Mouse (Mus musculus) kidney, embryonic 16.5 days (tissue): ENCODE data around the gene Lrmda. TPM values are rescaled to one million over a fixed set of nuclear protein-coding genes. Genes with fewer than 3 reads are reported as not detected.

Source experiments
- ATAC-seq: fragments of 200-750 bp; cut with Nextera tagmentation; 2 replicates; pipeline ENCODE4 v1.8.0; 2017; ENCODE audit warnings: moderate TSS enrichment; ENCODE audit not compliant: low FRiP score, low TSS enrichment
- H3K27ac ChIP-seq: fragments of 300-500 bp; sonication (generic); 2 replicates; pipeline ENCODE4 v1.5.1; 2014; ENCODE audit warnings: low read length
- H3K27me3 ChIP-seq: fragments of 300-500 bp; sonication (generic); 2 replicates; pipeline ENCODE4 v1.6.1; 2014; ENCODE audit warnings: low read length, control low read depth, mixed read lengths; ENCODE audit not compliant: insufficient read depth
- H3K36me3 ChIP-seq: fragments of 300-500 bp; sonication (generic); 2 replicates; pipeline ENCODE4 v1.6.1; 2014; ENCODE audit warnings: low read length, control low read depth, mixed read lengths; ENCODE audit not compliant: insufficient read depth
- H3K4me1 ChIP-seq: fragments of 300-500 bp; sonication (generic); 2 replicates; pipeline ENCODE4 v1.6.1; 2014; ENCODE audit warnings: low read length, control low read depth, mixed read lengths; ENCODE audit not compliant: insufficient read depth
- H3K4me2 ChIP-seq: fragments of 300-500 bp; sonication (generic); replicated peaks from 2 replicates; pipeline ENCODE4 v1.6.1; 2014; ENCODE audit warnings: low read depth, low read length
- H3K4me3 ChIP-seq: fragments of 300-500 bp; sonication (generic); 2 replicates; pipeline ENCODE4 v1.5.1; 2014; ENCODE audit warnings: mild to moderate bottlenecking, low read length
- H3K9ac ChIP-seq: fragments of 300-500 bp; sonication (generic); replicated peaks from 2 replicates; pipeline ENCODE4 v1.6.1; 2014; ENCODE audit warnings: low read length
- H3K9me3 ChIP-seq: fragments of 300-500 bp; sonication (generic); 2 replicates; pipeline ENCODE4 v1.6.1; 2016; ENCODE audit warnings: low read length, control low read depth
- WGBS: fragments of 180-500 bp; shearing (Covaris S2); extraction: QIAGEN DNeasy Blood & Tissue Kit; methylation state at CpG from one replicate; pipeline ENCODE4 v1.1.7; 2014; 5-methylcytosine and 5-hydroxymethylcytosine counted together
- polyA plus RNA-seq: library from polyadenylated mRNA; unstranded; fragments of >200 nt; fragmentation: Nextera tagmentation; extraction: Ambion mirVana; gene quantifications from 2 replicates; pipeline ENCODE4 v1.2.1, GENCODE M21; 2015

Gene Lrmda
- polyA plus RNA-seq, 1 experiment from 2014 or later, result 0.76 TPM

GRCm38 (mm10) chr14:22282847-22283246, 263.3 kb downstream of the Lrmda start:
- Histone ChIP-seq H3K9me3 (no peaks in the 10 kb centered on the region), H3K27ac (no peak overlapping the region), H3K9ac (no peak overlapping the region), H3K4me1 (0 out of 2 replicates have a peak, but pooled peaks cover 2% of the 10 kb centered on the region), H3K4me3 (no peak overlapping the region), H3K4me2 (no peak overlapping the region), H3K36me3 (no peaks in the 10 kb centered on the region), H3K27me3 (no peaks in the 10 kb centered on the region)
- no peak for ATAC-seq
- WGBS, result 57% methylated on average over 6 of the region's 6 CpGs

- Histone ChIP-seq H3K27me3 (no peaks in the 10 kb centered on the region), H3K9me3 (no peaks in the 10 kb centered on the region), H3K36me3 (no peaks in the 10 kb centered on the region), H3K4me1 (0 out of 2 replicates have a peak, but pooled peaks cover 4% of the 10 kb centered on the region), H3K9ac (no peak overlapping the region), H3K4me3 (no peak overlapping the region), H3K4me2 (no peak overlapping the region), H3K27ac (no peak overlapping the region)
- no peak for ATAC-seq
- WGBS, result 98% methylated on average over 2 of the region's 2 CpGs
These were observed 264.2 kb downstream of the Lrmda start for GRCm38 (mm10) chr14:22283722-22284121.

- WGBS, result 74% methylated on average over 15 of the region's 15 CpGs
- no peak for ATAC-seq
- Histone ChIP-seq H3K4me1 (peaks cover 13% of the 10 kb centered on the region), H3K27me3 (no peaks in the 10 kb centered on the region; the same call in 1 of the 2 replicates), H3K9me3 (no peaks in the 10 kb centered on the region), H3K36me3 (no peaks in the 10 kb centered on the region), H3K4me2 (no peak overlapping the region), H3K27ac (no peak overlapping the region), H3K9ac (no peak overlapping the region), H3K4me3 (no peak overlapping the region)
These were observed 265.5 kb downstream of the Lrmda start for GRCm38 (mm10) chr14:22284823-22285517.

- Histone ChIP-seq H3K4me1 (peaks cover 13% of the 10 kb centered on the region), H3K27me3 (no peaks in the 10 kb centered on the region; the same call in 1 of the 2 replicates), H3K9me3 (no peaks in the 10 kb centered on the region), H3K27ac (no peak overlapping the region), H3K9ac (no peak overlapping the region), H3K36me3 (no peaks in the 10 kb centered on the region), H3K4me3 (no peak overlapping the region), H3K4me2 (no peak overlapping the region)
- WGBS, result 75% methylated on average over 4 of the region's 4 CpGs
- no peak for ATAC-seq
These were observed 266.3 kb downstream of the Lrmda start for GRCm38 (mm10) chr14:22285826-22286225.

DNA sequence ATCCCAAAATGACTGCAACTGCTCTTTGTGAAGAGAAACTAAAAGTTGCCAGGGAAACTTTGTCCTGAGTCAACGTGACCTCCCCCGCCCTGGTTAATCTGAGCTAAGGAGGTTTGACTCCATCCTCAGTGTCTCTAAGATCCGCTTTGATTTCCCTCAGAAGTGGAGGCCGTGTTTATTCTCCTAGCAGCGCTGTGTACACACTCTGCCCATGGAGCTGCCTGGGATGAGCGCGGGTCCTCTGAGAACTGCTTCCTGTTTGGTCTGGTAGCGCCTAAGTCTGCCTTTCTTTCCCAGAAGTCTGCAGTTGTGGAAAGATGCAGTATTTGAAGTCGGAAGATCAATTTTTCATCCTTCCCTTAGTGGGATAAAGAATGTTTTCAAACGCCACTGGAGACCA, 268.7 kb downstream of the Lrmda start:
- H3K9me3 ChIP-seq, result no peaks in the 10 kb centered on the region
- no peak overlapping the region for H3K4me2 ChIP-seq
- peaks cover 13% of the 10 kb centered on the region for H3K4me1 ChIP-seq
- H3K36me3 ChIP-seq, result no peaks in the 10 kb centered on the region
- 42% methylated on average over 10 of the region's 10 CpGs for WGBS
- H3K9ac ChIP-seq, result no peak overlapping the region
- no peak overlapping the region for H3K4me3 ChIP-seq
- no peaks in the 10 kb centered on the region; the same call in 1 of the 2 replicates for H3K27me3 ChIP-seq
- no peak overlapping the region for H3K27ac ChIP-seq
- ATAC-seq, result no peak

- no peak for ATAC-seq
- WGBS, result 22% methylated on average over 15 of the region's 15 CpGs
These were observed 269.9 kb downstream of the Lrmda start for GRCm38 (mm10) chr14:22289380-22289922.

GRCm38 (mm10) chr14:22294371-22294770, 274.9 kb downstream of the Lrmda start:
- Histone ChIP-seq H3K9ac (no peak overlapping the region), H3K4me1 (peaks cover 17% of the 10 kb centered on the region), H3K27ac (no peak overlapping the region), H3K27me3 (no peaks in the 10 kb centered on the region; the same call in 1 of the 2 replicates), H3K4me2 (no peak overlapping the region), H3K4me3 (no peak overlapping the region), H3K9me3 (no peaks in the 10 kb centered on the region), H3K36me3 (no peaks in the 10 kb centered on the region)
- ATAC-seq, result no peak
- WGBS, result 92% methylated on average over 4 of the region's 4 CpGs

More at GRCm38 (mm10) chr14:22289380-22289922, 269.9 kb downstream of the Lrmda start:
- no peak overlapping the region for H3K27ac ChIP-seq
- H3K4me3 ChIP-seq, result no peak overlapping the region
- H3K4me1 ChIP-seq, result peaks cover 13% of the 10 kb centered on the region
- no peaks in the 10 kb centered on the region for H3K9me3 ChIP-seq
- H3K4me2 ChIP-seq, result peak overlapping the region; percentile 27; the same call in 1 of the 2 replicates
- no peak overlapping the region for H3K9ac ChIP-seq
- H3K27me3 ChIP-seq, result no peaks in the 10 kb centered on the region; the same call in 1 of the 2 replicates
- H3K36me3 ChIP-seq, result no peaks in the 10 kb centered on the region

DNA sequence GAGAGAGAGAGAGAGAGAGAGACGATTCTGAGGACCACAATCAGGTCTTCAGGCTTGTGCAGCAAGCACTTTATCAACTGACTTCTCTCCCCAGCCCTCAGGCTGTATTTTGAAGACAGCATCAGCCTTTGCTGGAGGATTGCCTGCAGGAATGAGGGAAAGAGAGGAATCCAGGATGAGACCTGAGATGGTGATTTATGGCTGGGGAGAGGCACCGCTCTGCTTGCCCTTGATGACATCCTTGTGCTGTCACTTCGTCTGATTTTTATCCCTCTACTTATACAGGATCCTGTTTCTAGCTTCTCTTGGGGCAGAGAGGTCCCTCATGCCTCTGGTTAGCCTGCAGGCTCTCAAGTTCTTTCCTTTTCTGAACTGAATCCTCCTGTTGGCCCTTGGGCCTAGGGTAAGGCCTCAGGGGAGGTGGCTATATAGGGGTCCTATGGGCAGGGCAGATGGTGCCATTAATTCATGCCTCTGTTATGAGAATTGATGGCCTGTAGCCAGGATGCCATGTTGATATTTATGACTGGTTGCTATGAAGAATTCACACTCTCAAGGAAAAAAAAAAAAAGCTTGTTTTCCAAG, 277.2 kb downstream of the Lrmda start:
- peak; percentile 65; the same call in 1 of the 2 replicates for ATAC-seq
- no peak overlapping the region for H3K9ac ChIP-seq
- H3K27me3 ChIP-seq, result 0 out of 2 replicates have a peak, but pooled peaks cover 2% of the 10 kb centered on the region
- H3K4me2 ChIP-seq, result no peak overlapping the region
- H3K36me3 ChIP-seq, result no peaks in the 10 kb centered on the region
- H3K4me1 ChIP-seq, result peaks cover 14% of the 10 kb centered on the region
- no peaks in the 10 kb centered on the region for H3K9me3 ChIP-seq
- H3K4me3 ChIP-seq, result no peak overlapping the region
- no peak overlapping the region for H3K27ac ChIP-seq
- 28% methylated on average over 3 of the region's 3 CpGs for WGBS

GRCm38 (mm10) chr14:22306759-22307158, 287.2 kb downstream of the Lrmda start:
- no peak overlapping the region for H3K4me2 ChIP-seq
- no peak overlapping the region for H3K4me3 ChIP-seq
- no peaks in the 10 kb centered on the region for H3K27me3 ChIP-seq
- H3K9ac ChIP-seq, result no peak overlapping the region
- H3K36me3 ChIP-seq, result no peaks in the 10 kb centered on the region
- no peak for ATAC-seq
- WGBS, result 68% methylated on average over 5 of the region's 5 CpGs
- H3K9me3 ChIP-seq, result no peaks in the 10 kb centered on the region
- H3K27ac ChIP-seq, result no peak overlapping the region
- H3K4me1 ChIP-seq, result no peaks in the 10 kb centered on the region

GRCm38 (mm10) chr14:22308059-22308458, 288.5 kb downstream of the Lrmda start:
- no peaks in the 10 kb centered on the region for H3K9me3 ChIP-seq
- H3K4me1 ChIP-seq, result no peaks in the 10 kb centered on the region
- no peaks in the 10 kb centered on the region for H3K36me3 ChIP-seq
- H3K27me3 ChIP-seq, result no peaks in the 10 kb centered on the region
- H3K4me3 ChIP-seq, result no peak overlapping the region
- ATAC-seq, result no peak
- no peak overlapping the region for H3K9ac ChIP-seq
- H3K27ac ChIP-seq, result no peak overlapping the region
- H3K4me2 ChIP-seq, result no peak overlapping the region
- WGBS, result 60% methylated on average over 6 of the region's 6 CpGs
